In the genomic region with DNA sequence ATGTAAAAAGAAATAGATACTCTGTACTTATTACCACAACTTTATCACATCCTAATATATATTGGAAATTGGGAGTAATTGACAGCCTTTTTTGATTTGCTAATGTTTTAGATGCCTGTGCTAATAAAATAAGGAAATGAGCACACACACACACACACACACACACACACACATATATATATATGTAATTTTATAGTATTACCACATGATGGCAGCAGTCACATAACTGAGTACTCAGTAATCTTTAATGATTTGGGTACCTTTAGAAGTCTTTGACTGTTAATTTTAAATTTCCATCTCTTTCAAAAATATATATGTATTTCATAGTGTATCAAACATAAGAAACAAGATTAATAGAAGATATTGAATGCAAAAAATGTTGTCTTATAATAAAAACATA, we compare ENCODE assay signal across 11 mouse cellular contexts.
DNase-seq lines count a peak whose midpoint lies in the region; ATAC-seq and TF ChIP-seq lines count a peak whose summit lies in the region.
"Had no signal": no experiment of that assay in that cellular context is flagged by ENCODE, and none has a peak within 500 bp of the region (broad histone marks: within the 10 kb centered on the region; RNA-seq: fewer than 3 reads in every experiment).

No protein-coding gene starts in this region.

- no peak overlapping the region for H3K27ac ChIP-seq in kidney, postnatal 0 days
- no peak overlapping the region for H3K27ac ChIP-seq in kidney, embryonic 15.5 days
- H3K27ac ChIP-seq: heart, embryonic 15.5 days; lung, embryonic 15.5 days had no signal

- no peaks in the 10 kb centered on the region for H3K9me3 ChIP-seq in kidney, postnatal 0 days (replicated peaks; ENCODE audit: low read length)
- no peaks in the 10 kb centered on the region for H3K9me3 ChIP-seq in kidney, embryonic 15.5 days (replicated peaks)
- H3K9me3 ChIP-seq: heart, embryonic 15.5 days; lung, embryonic 15.5 days had no signal

- TF ChIP-seq CTCF in kidney, postnatal 0 days (IDR thresholded peaks at IDR 0.05; ENCODE audit: low read depth) = peak; percentile 47

- no peaks in the 10 kb centered on the region for H3K36me3 ChIP-seq in kidney, postnatal 0 days (ENCODE audit: insufficient read depth, low read length)
- H3K36me3 ChIP-seq in kidney, embryonic 15.5 days = peaks cover 2% of the 10 kb centered on the region; the same call in 1 of the 2 replicates
- H3K36me3 ChIP-seq: heart, embryonic 15.5 days had no signal

- no peak for ATAC-seq in kidney, postnatal 0 days (replicated peaks; ENCODE audit: low FRiP score, low read depth)
- no peak for ATAC-seq in kidney, embryonic 15.5 days (replicated peaks; ENCODE audit: low FRiP score)

- H3K27me3 ChIP-seq in kidney, postnatal 0 days (ENCODE audit: insufficient read depth, low read length) = no peaks in the 10 kb centered on the region
- H3K27me3 ChIP-seq in kidney, embryonic 15.5 days = no peaks in the 10 kb centered on the region
- H3K27me3 ChIP-seq: heart, embryonic 15.5 days; lung, embryonic 15.5 days had no signal

- H3K9ac ChIP-seq in kidney, postnatal 0 days (ENCODE audit: low read depth, low read length) = no peak overlapping the region
- H3K9ac ChIP-seq in kidney, embryonic 15.5 days = no peak overlapping the region
- H3K9ac ChIP-seq: heart, embryonic 15.5 days; lung, embryonic 15.5 days had no signal

- DNase-seq in cerebellum, postnatal 14 days = peak; percentile 16 to 21
- DNase-seq in cerebellum, adult 9-11 months = no peak
- peak; percentile 49 for DNase-seq in kidney, postnatal 0 days (ENCODE audit: low spot score)
- peak; percentile 13 for DNase-seq in thymus, postnatal 0 days (ENCODE audit: low spot score)
- no peak for DNase-seq in thymus, postnatal 25 days
- no peak for DNase-seq in layer of hippocampus, adult 9-10 months (ENCODE audit: low spot score)
- DNase-seq in spleen, adult 12 weeks (ENCODE audit: low spot score) = no peak
- DNase-seq: kidney, adult 2 months had no signal

- no peaks in the 10 kb centered on the region for H3K4me1 ChIP-seq in kidney, postnatal 0 days (replicated peaks; ENCODE audit: insufficient read depth, low read length)
- no peaks in the 10 kb centered on the region for H3K4me1 ChIP-seq in kidney, embryonic 15.5 days
- H3K4me1 ChIP-seq: heart, embryonic 15.5 days; lung, embryonic 15.5 days had no signal

- no peak overlapping the region for H3K4me3 ChIP-seq in kidney, postnatal 0 days (replicated peaks; ENCODE audit: low read depth, low read length)
- H3K4me3 ChIP-seq in kidney, embryonic 15.5 days (replicated peaks) = no peak overlapping the region
- H3K4me3 ChIP-seq: heart, embryonic 15.5 days; lung, embryonic 15.5 days had no signal

- no peak overlapping the region for H3K4me2 ChIP-seq in kidney, postnatal 0 days (ENCODE audit: low read length)
- H3K4me2 ChIP-seq in kidney, embryonic 15.5 days = no peak overlapping the region
- H3K4me2 ChIP-seq: heart, embryonic 15.5 days; lung, embryonic 15.5 days had no signal

Comparison
In these comparisons a context has a peak if more than half of its experiments do, and no peak if none do; other contexts are left out.
1. DNase-seq: peak in cerebellum, postnatal 14 days (2 of 2), kidney, postnatal 0 days (single experiment) and thymus, postnatal 0 days (single experiment); none in cerebellum, adult 9-11 months (single experiment), thymus, postnatal 25 days (single experiment), layer of hippocampus, adult 9-10 months (single experiment) and spleen, adult 12 weeks (single experiment).